Mouse (Mus musculus) small intestine, adult 2 months (tissue): ENCODE results near the gene Bcas3. TPM values are rescaled to one million over a fixed set of nuclear protein-coding genes. Genes with fewer than 3 reads are reported as not detected.

Experiments
- H3K27ac ChIP-seq: fragments of 200-500 bp; 2 replicates; pipeline ENCODE4 v1.5.1; 2012; ENCODE audit warnings: low read depth, low read length, control low read depth, inconsistent platforms; ENCODE audit not compliant: insufficient read depth
- H3K27me3 ChIP-seq: fragments of 200-500 bp; 2 replicates; pipeline ENCODE4 v1.6.1; 2012; ENCODE audit warnings: mild to moderate bottlenecking, moderate library complexity, low read length, inconsistent platforms; ENCODE audit not compliant: control insufficient read depth, insufficient read depth
- H3K36me3 ChIP-seq: fragments of 200-500 bp; 2 replicates; pipeline ENCODE4 v1.6.1; 2012; ENCODE audit warnings: mild to moderate bottlenecking, low read length, control low read depth, inconsistent platforms; ENCODE audit not compliant: control insufficient read depth, insufficient read depth
- H3K4me1 ChIP-seq: fragments of 200-500 bp; 2 replicates; pipeline ENCODE4 v1.6.1; 2012; ENCODE audit warnings: low read length, inconsistent platforms, mixed read lengths; ENCODE audit not compliant: control insufficient read depth, insufficient read depth, insufficient read length
- H3K4me3 ChIP-seq: fragments of 200-500 bp; 2 replicates; pipeline ENCODE4 v1.5.1; 2012; ENCODE audit warnings: low read depth, mild to moderate bottlenecking, control low read depth, inconsistent platforms, low read length, moderate library complexity
- CTCF ChIP-seq: fragments of 200-500 bp; IDR thresholded peaks from 2 replicates; pipeline ENCODE4 v1.5.1; 2012; ENCODE audit warnings: low read depth, mild to moderate bottlenecking, control low read depth, inconsistent platforms, low read length, moderate library complexity, mixed read lengths; ENCODE audit not compliant: insufficient replicate concordance, insufficient read length; ENCODE audit errors: extremely low read depth
- POLR2A ChIP-seq: fragments of 200-500 bp; IDR thresholded peaks from 2 replicates; pipeline ENCODE4 v1.6.1; 2012; ENCODE audit warnings: low read depth, mild to moderate bottlenecking, control low read depth, inconsistent platforms, low read length, moderate library complexity
- WGBS: fragments of 180-500 bp; shearing (Covaris S2); methylation state at CpG from one replicate; pipeline ENCODE4 v1.1.7; 2018; 5-methylcytosine and 5-hydroxymethylcytosine counted together
- polyA plus RNA-seq: library from polyadenylated mRNA; depleted of rRNA; stranded (reverse); fragments of >200 nt; gene quantifications from 2 replicates; pipeline ENCODE4 v1.2.3, GENCODE M21; 2012; rRNA removed

Gene Bcas3
- polyA plus RNA-seq, result 13.2 and 32.1 TPM in 2 replicates

DNA sequence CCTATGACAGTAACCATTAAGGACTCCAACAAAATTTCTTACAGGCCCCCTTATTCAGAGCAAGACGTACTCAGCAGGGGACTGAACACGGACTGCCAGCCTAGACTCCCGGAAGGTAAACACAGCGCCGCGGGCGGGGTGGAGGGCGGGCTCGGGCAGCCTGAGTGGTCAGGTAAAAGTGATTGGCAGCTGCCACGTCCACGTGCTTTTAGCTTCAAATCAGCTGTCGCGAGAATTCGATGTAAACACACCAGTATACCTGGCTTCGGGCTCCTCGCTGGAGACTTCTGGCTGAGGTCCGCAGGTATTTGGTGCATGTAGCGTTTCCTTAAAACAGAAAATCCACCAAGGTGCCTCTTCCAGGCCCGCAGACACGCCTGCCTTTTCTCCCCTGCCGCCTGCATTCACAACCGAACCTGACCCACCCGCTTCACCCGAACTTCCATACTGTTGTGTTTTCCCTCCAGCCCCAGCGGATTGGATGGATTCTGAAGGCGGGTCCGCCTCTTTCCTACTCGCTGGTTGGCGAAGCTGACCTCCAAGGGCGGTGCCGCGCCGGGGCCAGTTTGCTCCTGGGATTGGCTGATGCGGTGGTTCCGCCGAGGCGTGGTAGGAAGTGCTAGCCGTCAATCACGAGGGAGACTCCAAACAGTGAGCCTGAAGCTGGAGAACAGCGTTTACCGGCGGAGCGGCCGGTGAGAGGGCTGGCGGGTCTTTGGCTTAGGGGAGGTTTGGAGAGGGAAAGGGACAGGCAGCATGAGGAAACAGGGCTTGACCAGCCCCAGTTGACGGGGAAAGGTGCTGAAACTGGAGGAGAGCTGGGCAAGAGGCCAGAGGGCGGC lies at the start of gene Bcas3:
TSS of gene Bcas3 (plus strand) at position 629 of the 842 bp plus-strand sequence.
- Histone ChIP-seq H3K4me1 (no peaks in the 10 kb centered on the region), H3K36me3 (no peaks in the 10 kb centered on the region), H3K27me3 (no peaks in the 10 kb centered on the region), H3K4me3 (peak within 1 kb of the TSS; percentile 97), H3K27ac (peak within 1 kb of the TSS; percentile 73)
- peak; percentile 84 for TF ChIP-seq POLR2A
- no peak for TF ChIP-seq CTCF
- WGBS, result under 1% methylated on average over 47 of the region's 47 CpGs

- WGBS, result 29% methylated on average over 4 of the region's 4 CpGs
- H3K36me3 ChIP-seq, result no peaks in the 10 kb centered on the region
These were observed 46.2 kb upstream of the Bcas3 start for GRCm38 (mm10) chr11:85306577-85307260.

GRCm38 (mm10) chr11:85308799-85309198 lies 44.2 kb upstream of the Bcas3 start:
- TF ChIP-seq CTCF (no peak), POLR2A (no peak)
- no peak overlapping the region for H3K27ac ChIP-seq
- H3K4me3 ChIP-seq, result no peak overlapping the region
- H3K36me3 ChIP-seq, result no peaks in the 10 kb centered on the region
- no peaks in the 10 kb centered on the region; the same call in 1 of the 2 replicates for H3K4me1 ChIP-seq
- no peaks in the 10 kb centered on the region for H3K27me3 ChIP-seq
- WGBS, result 81% methylated on average over 2 of the region's 2 CpGs

More at GRCm38 (mm10) chr11:85306577-85307260, 46.2 kb upstream of the Bcas3 start:
- no peaks in the 10 kb centered on the region for H3K4me1 ChIP-seq
- TF ChIP-seq CTCF, result no peak
- TF ChIP-seq POLR2A, result no peak
- H3K27me3 ChIP-seq, result no peaks in the 10 kb centered on the region
- no peak overlapping the region for H3K27ac ChIP-seq
- no peak overlapping the region for H3K4me3 ChIP-seq

- Histone ChIP-seq H3K27me3 (no peaks in the 10 kb centered on the region), H3K36me3 (no peaks in the 10 kb centered on the region), H3K27ac (peak overlapping the region; percentile 75), H3K4me1 (no peaks in the 10 kb centered on the region; the same call in 1 of the 2 replicates), H3K4me3 (peak overlapping the region; percentile 92)
- under 1% methylated on average over 15 of the region's 15 CpGs for WGBS
- TF ChIP-seq CTCF (no peak), POLR2A (no peak)
These were observed 42.6 kb upstream of the Bcas3 start for GRCm38 (mm10) chr11:85310407-85310712.

GRCm38 (mm10) chr11:85310713-85311574 lies 42.0 kb upstream of the Bcas3 start, which contains the start of gene Ppm1d:
Gene Ppm1d, plus strand, starts transcription at chr11:85311244.
- H3K4me1 ChIP-seq, result no peaks in the 10 kb centered on the region; the same call in 1 of the 2 replicates
- H3K27me3 ChIP-seq, result no peaks in the 10 kb centered on the region
- under 1% methylated on average over 78 of the region's 78 CpGs for WGBS
- H3K27ac ChIP-seq, result peak within 1 kb of the TSS; percentile 75
- TF ChIP-seq CTCF, result no peak; the same call in 1 of the 2 replicates
- peak; percentile 66 for TF ChIP-seq POLR2A
- no peaks in the 10 kb centered on the region for H3K36me3 ChIP-seq
- peak within 1 kb of the TSS; percentile 92 for H3K4me3 ChIP-seq

DNA sequence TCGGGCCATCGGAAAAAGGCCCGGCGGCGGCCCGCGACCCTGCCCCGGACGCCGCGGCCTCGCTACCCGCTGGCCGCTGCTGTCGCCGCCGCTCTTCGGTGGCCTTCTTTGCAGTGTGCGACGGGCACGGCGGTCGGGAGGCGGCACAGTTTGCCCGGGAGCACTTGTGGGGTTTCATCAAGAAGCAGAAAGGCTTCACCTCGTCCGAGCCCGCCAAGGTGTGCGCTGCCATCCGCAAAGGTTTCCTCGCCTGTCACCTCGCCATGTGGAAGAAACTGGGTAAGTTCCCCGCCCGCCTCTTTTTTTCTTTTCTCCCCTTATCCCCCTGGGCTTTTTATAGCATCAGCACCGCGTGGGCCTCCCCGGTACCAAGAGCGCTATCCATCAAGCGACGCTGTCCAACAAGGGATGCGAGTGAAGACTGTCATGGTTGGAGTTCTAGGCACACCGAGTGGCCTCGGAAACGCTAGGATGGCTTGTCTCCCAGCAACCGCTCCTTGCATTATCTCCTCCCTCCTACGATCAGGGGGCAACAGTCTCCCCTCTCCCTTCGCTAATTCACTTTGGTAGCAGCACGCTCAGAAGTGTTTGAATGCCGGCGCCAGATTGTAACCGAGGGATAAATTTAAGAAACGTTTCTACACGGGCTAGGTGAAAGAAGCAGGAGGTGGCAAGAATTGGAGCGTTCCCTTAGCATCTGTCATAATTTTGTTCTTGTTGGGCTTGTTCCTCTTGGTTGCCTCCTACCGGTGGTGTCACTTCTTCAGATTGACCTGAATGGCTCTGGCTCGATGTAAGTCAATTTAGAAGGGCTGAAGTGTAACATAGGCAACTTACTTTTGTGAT lies 41.1 kb upstream of the Bcas3 start:
- no peaks in the 10 kb centered on the region for H3K27me3 ChIP-seq
- under 1% methylated on average over 56 of the region's 56 CpGs for WGBS
- H3K27ac ChIP-seq, result peak overlapping the region; percentile 74; the same call in 1 of the 2 replicates
- no peak for TF ChIP-seq POLR2A
- no peak for TF ChIP-seq CTCF
- peak overlapping the region; percentile 92 for H3K4me3 ChIP-seq
- no peaks in the 10 kb centered on the region; the same call in 1 of the 2 replicates for H3K4me1 ChIP-seq
- no peaks in the 10 kb centered on the region for H3K36me3 ChIP-seq
